Mouse (Mus musculus) fat pad, adult 2 months (tissue): ENCODE data around the gene Pycr1.

ENCODE experiments used
- DNase-seq: peaks from one replicate; pipeline ENCODE4 v3.0.0-alpha.2; 2011; ENCODE audit warnings: low read depth, low spot score; ENCODE audit errors: extremely low read depth

The Pycr1 gene

DNA sequence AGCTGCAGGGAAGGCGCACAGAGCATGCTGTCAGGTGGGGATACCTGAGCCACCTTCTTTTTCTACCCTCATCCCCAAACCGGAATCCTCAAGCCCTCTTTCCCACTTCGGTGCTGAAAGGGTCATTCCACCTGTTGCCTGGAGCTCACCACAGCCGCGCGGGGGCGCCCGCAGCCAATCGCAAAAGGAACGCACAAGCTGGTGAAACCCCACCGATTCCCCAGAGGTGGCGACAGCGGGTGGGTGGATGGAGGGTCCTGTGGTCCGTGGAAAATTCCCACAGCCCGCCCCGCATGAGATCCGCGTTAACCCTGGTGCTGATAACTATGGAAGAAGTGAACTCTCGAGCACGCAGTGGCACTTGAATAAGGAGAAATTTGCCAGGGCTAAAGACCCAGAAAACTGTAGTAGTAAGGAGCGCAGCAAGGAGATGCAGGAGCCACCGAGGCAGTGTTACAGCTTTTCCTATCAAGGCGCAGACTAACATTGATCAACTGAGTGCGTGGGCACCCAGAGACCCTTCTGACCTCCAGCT lies 15.4 kb upstream of the Pycr1 start:
- no peak for DNase-seq

DNA sequence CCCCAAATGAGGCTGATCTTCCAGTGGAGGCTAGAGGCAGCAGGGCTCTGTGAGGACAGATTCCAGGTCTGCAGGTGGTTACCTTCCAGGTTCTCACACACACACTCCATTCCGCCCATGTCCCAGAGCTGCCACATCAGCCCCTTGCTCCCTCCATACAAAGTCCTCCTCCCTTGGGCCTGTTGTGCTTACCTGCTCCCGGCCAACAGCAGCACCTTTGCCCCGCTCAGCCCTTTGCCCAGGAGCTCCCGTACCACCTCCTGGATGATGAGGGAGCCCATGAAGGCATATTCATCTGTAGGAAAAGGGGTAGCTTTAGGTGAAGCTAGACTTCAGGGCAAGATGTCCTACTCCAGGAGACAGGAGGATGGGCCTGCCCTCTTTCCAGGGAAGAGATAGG lies 13.7 kb upstream of the Pycr1 start:
- DNase-seq = no peak

DNA sequence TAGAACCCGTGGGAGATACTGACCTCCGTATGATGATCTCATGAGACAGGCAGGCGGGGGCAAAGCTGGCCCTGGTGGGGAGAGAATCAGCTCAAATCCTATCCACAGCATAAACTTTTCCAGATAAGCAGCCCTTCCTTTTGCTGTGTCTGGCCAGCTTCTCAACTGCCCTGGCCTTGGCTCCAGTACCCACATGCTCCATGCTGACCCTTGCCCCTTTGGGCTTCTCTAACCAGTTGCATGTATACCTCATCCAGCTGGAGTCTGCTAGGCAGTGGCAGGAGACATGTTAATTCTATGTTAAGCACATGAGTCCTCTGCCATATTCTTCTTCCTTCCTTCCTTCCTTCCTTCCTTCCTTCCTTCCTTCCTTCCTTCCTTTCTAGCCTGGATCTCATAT lies 11.2 kb upstream of the Pycr1 start:
- no peak for DNase-seq

DNA sequence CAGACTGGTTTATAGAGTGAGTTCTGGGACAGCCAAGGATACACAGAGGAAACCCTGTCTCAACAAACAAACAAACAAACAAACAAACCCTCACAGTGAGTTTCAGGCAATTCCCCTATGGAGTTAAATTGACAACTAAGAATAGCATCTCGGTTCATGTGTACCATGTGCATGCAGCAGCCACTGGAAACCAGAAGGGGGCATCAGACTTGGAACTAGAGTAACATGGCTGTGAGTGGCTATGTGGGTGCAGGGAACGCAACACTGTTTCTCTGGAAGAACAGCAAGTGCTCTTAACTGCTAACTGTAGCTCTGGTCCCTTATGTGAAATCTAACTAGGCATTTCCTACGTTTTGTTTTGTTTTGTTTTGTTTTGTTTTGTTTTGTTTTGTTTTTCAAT lies 8.3 kb upstream of the Pycr1 start:
- DNase-seq = no peak

DNA sequence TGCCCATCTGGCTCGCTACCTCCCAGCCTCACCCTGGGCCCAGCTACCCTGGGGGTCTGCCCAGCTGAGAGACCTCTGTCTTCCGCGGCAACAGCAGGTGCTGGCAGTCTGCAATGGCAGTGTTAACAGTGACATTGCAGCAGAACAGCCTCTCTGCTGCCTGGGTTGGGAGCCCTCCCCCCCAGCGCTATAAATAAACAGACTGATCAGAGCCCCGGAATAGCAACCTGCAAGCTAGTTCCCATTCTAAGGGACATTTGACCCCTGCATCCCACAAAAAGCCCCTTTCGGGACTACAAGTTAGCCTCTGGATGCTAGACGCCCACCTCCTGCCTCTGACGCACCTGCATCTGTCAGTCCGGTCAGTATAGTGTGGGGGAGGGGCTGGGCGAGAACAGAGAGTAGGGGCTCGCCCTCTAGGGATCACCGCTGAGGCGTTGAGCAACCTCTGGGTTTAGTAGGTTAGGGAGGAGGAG lies 4.5 kb upstream of the Pycr1 start, which contains the start of gene Myadml2:
Myadml2 (minus strand) TSS at position 158 of the 476 bp plus-strand sequence.
- DNase-seq = no peak

DNA sequence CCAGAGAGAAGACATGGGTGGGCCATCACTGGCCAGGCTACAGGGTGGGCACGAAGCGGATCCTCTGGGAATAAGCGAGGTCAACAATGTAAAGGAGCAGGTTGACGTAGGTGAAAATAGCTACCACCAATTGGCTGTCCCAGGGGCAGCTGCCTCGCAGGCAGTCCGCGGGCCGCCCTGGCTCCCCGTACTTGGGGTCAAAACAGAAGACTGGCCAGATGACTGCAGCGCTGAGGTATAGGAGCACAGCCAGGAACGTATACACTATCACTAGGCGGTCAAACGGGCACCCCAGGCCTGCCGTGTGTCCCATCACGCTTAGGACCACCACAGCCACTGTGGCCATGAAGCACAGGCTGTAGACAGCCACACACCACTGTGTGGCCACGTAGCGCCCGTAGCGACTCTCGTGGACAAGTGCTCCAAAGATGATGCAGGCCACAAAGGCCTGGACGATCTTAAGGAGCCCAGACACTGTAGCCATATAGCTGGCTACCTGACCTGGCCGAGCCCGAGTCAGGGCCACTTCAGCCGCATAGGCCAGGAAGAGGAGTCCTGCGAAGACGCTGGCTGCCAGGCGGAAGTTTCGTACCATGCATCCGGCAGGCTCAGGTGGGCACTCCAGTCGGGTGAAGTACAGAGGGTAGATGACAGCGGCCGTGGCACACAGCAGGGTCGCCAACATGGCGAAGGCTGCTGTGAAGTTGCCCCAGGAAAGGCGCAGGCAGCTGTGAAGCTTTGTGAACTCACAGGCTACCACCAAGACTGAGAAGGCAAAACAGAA lies 3.7 kb upstream of the Pycr1 start:
- no peak for DNase-seq

GRCm38 (mm10) chr11:120642939-120643600 lies 499 bp downstream of the Pycr1 start:
- no peak for DNase-seq

GRCm38 (mm10) chr11:120641869-120642268 lies 1.7 kb downstream of the Pycr1 start:
- no peak for DNase-seq

DNA sequence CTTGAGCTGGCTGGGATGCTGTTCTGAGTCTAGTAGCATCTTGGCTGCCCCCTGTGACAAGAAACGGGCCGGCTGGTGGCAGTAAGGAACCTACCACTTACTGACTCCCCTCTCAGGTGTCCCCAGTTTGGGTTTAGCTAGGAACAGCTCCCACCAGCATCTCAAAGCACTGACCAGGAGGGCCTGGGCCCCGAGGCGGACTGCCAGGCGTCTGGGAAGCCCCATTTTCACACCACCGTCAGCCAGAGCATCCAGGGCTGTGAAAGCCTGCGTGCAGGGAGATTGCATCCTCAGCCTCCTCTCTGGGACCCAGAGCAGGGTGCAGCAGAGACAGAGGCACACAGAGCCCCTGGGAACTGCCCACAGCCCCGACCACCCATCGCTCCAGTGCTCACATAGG lies 2.3 kb downstream of the Pycr1 start:
- no peak for DNase-seq

- DNase-seq = no peak
Measured at GRCm38 (mm10) chr11:120634810-120635209, 8.8 kb downstream of the Pycr1 start.

DNA sequence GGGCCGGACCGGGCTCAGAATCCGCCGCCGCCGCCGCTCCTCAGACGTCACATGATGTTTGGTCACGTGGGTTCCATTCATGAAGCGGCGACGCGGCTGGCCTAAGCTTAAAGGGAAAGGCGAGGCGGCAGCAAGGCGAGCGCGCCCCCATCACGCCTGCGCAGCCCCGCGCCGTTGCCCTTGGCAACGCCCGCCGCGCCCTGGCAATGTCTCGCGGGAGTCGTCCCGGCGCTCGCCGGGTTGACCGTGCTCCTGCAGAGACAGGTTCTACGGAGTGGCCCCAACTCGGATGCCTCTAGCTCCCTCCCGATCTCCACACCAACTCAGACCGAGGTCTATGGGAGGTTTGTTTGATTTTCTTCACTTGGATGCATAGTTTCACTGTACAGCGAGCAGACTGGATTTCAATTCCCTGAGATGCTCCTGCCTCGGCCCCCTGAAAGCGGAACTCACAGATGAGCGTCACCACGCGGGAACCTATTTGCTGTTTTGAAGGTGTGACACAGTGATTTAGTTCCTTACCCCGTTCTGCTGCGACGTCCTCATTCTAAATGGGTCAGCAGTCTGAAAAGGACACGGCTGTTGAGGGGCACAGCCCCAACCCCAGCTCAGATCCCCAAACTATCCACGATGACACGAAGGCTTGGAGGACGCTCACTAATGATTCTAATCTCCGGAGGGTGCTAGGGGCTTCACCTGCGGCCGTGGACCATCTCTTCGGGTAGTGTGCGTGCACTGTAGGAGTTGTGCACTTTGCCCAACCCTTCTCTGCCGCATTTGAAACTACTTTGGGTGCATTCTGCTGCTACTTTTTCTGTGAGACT lies 9.8 kb downstream of the Pycr1 start, which contains the start of gene Mafg:
Mafg (minus strand) TSS at position 81 of the 824 bp plus-strand sequence.
- no peak for DNase-seq

GRCm38 (mm10) chr11:120632559-120633519 lies 10.7 kb downstream of the Pycr1 start:
- no peak for DNase-seq

DNA sequence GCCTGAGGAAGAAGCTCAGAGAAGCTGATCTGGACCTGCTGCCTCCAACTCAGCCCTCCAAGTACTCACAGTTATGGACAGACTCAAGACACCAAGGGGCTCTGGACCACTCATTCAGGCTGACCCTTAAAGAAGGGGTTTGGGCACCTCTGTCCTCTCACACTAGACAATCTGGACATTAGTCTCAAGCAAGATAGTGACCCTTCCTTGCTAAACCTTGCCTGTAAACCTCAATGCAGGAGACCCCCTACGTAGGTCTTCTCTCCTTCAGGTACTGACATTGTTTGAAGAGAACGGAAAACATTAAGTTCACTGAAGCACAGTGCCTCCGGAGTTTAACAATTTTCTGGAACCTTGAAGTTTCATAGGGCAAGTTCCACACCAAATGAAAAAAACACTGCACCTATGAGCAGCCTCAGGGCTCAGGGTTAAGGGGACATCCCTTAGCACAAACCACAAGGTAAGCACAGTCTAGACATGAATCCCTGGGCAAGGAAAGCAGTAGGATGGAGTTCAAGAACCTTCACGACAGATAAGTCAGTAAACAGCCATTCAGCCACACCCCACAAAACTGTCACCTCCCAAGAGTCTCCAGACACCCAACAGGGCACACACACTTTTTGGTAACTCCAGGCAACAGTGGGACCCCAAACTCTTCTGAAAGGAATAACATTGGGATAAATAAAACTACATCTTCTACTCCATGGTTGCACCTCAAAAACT lies 11.7 kb downstream of the Pycr1 start:
- no peak for DNase-seq

DNA sequence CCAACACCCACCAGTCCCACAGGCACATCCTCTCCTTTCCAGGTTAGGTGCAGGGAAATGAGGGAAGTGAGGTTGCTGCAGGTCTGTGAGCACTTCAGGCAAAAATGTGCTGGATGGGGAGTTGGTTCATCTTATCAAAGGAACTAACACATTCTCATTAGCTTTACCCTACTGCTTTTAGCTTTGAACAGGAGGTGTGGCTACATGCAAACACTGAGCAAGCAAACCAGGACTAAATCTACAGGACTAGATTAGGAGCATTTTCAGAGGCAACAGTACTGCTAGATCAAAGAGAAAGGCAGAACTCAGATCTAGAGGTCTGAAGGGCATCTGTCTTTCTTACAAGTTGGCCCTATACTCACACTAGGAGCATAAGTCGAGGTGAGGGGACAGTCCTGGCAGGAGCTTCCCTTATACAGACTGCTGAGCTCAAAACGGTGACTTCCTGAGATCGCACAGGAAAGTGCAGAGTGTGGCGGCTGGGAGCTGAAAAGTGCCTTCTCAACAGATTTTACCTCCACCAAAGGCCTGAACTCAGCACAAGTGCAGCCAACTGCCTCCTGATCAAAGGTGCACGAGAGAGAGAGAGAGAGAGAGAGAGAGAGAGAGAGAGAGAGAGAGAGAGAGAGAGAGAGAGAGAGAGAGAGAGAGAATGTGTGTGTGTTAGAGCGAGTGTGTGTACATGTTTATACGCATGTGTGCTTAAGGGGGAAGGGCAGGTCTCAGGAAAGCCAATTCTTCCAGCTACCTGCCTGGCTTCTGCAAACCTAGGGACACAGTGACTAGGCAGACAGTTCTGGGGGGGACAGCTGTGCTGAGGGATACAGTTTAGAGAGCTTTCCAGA lies 12.5 kb downstream of the Pycr1 start:
- DNase-seq = no peak

GRCm38 (mm10) chr11:120630401-120630871 lies 13.1 kb downstream of the Pycr1 start:
- peak; percentile 62 for DNase-seq

GRCm38 (mm10) chr11:120629911-120630310 lies 13.7 kb downstream of the Pycr1 start:
- DNase-seq = no peak

- DNase-seq = no peak
Measured at GRCm38 (mm10) chr11:120629341-120629730, 14.2 kb downstream of the Pycr1 start.

DNA sequence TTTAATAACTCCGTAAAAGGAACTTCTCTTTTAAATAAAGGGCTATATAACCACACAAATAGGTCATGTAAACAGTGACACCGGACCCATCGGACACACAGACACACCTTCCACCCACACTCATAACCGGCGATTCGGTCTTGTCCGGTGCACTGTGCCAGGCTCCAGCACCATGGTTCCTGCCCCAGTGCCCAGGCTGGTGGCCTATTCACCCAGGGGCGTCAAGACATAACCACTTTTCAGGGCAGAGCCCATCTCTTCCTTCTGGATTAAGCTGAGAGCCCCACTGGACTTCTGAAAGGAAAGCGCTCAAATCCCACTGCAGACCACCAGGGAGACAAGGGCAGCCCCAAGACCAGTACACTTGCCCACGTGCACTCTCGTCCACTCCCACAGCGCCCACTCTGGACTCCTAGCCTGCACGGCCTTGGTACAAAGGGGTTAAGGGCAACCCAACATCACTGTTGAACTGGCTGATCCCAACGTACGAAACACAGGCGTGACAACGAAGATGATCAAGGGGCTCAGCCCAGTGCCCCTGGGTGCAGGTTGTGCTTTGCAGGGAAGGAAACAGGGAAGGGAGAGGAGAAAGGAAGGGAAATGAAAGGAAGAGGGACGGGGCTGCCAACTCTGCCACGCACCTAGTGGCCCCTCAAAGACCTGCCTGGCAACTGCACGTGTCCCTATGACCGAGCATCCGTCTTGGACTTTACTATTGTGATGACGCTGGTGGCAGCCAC lies 14.8 kb downstream of the Pycr1 start:
- DNase-seq = no peak
